Mouse (Mus musculus): Measurements from ENCODE around the gene Zfand3. TPM values are rescaled to one million over a fixed set of nuclear protein-coding genes. Genes with fewer than 3 reads are reported as not detected.

Zfand3 gene
- polyA plus RNA-seq, 1 experiment from 2014 or later, result 57.4 TPM

DNA sequence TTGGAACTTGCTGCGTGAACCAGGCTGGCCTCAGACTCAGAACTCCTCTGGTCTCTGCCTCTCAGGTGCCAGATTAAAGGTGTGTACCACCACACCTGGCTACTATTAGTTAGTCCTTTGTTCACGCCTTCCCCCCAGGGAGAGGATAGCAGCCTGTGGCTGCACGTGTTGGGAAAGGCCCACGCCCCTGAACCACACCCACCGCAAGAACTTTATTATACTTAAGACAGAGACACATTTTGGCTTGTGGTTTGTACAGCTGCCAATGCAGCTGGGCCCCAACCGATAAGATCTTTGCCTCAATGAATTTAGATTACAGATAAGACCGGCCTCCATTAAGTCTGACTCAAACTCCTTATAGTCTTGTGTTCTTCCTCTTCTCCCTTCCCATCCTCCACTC is 24.7 kb upstream of the Zfand3 start:
- no peak overlapping the region for H3K4me3 ChIP-seq (ENCODE audit: low read length)
- 62% methylated on average over 7 of the region's 7 CpGs for WGBS
- H3K9ac ChIP-seq (ENCODE audit: low read length), result no peak overlapping the region
- no peak overlapping the region for H3K27ac ChIP-seq (ENCODE audit: low read length)
- H3K4me1 ChIP-seq (replicated peaks; ENCODE audit: control insufficient read depth, insufficient read depth, low read length), result no peaks in the 10 kb centered on the region
- no peaks in the 10 kb centered on the region for H3K36me3 ChIP-seq (ENCODE audit: control insufficient read depth, insufficient read depth, low read length)
- no peak overlapping the region for H3K4me2 ChIP-seq (ENCODE audit: low read depth, low read length)
- no peak for ATAC-seq (ENCODE audit: low read depth)
- H3K9me3 ChIP-seq (ENCODE audit: control insufficient read depth, low read length), result 0 out of 2 replicates have a peak, but pooled peaks cover 4% of the 10 kb centered on the region
- no peaks in the 10 kb centered on the region for H3K27me3 ChIP-seq (ENCODE audit: control insufficient read depth, insufficient read depth, low read depth, low read length)

GRCm38 (mm10) chr17:29981568-29981967 is 23.0 kb upstream of the Zfand3 start:
- whole genome bisulfite sequencing, result 63% methylated on average over 8 of the region's 8 CpGs
- ATAC-seq (ENCODE audit: low read depth), result no peak
- no peak overlapping the region for H3K9ac ChIP-seq (ENCODE audit: low read length)

DNA sequence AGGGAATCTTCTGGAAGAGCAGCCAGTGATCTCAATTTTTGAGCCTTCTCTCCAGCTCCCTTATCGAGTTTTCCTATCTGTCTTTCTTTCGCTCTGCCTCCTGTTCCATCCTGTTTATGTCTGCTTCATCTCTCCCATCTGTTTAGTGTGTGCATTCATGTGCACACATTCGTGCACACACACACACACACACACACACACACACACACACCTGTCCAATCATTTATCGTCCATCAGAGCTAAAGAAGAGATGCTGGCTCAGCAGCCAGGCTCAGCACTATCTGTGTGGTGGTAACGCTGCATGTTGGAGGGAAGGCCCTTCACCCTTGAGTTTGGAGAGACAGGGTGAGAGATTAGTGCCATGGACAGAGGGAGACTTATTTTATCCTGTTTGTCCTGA is 21.3 kb upstream of the Zfand3 start:
- no peak overlapping the region for H3K9ac ChIP-seq (ENCODE audit: low read length)
- H3K4me3 ChIP-seq (ENCODE audit: low read length), result no peak overlapping the region
- 70% methylated on average over 5 of the region's 5 CpGs for WGBS
- H3K27me3 ChIP-seq (ENCODE audit: control insufficient read depth, insufficient read depth, low read depth, low read length), result no peaks in the 10 kb centered on the region
- ATAC-seq (ENCODE audit: low read depth), result no peak
- H3K4me2 ChIP-seq (ENCODE audit: low read depth, low read length), result no peak overlapping the region
- 0 out of 2 replicates have a peak, but pooled peaks cover 4% of the 10 kb centered on the region for H3K9me3 ChIP-seq (ENCODE audit: control insufficient read depth, low read length)
- no peak overlapping the region for H3K27ac ChIP-seq (ENCODE audit: low read length)
- no peaks in the 10 kb centered on the region for H3K36me3 ChIP-seq (ENCODE audit: control insufficient read depth, insufficient read depth, low read length)
- no peaks in the 10 kb centered on the region for H3K4me1 ChIP-seq (replicated peaks; ENCODE audit: control insufficient read depth, insufficient read depth, low read length)

More at GRCm38 (mm10) chr17:29981568-29981967, 23.0 kb upstream of the Zfand3 start:
- Histone ChIP-seq H3K27me3 (ENCODE audit: control insufficient read depth, insufficient read depth, low read depth, low read length) (no peaks in the 10 kb centered on the region), H3K4me1 (replicated peaks; ENCODE audit: control insufficient read depth, insufficient read depth, low read length) (no peaks in the 10 kb centered on the region), H3K4me2 (ENCODE audit: low read depth, low read length) (no peak overlapping the region), H3K9me3 (ENCODE audit: control insufficient read depth, low read length) (0 out of 2 replicates have a peak, but pooled peaks cover 4% of the 10 kb centered on the region), H3K27ac (ENCODE audit: low read length) (no peak overlapping the region), H3K36me3 (ENCODE audit: control insufficient read depth, insufficient read depth, low read length) (no peaks in the 10 kb centered on the region), H3K4me3 (ENCODE audit: low read length) (no peak overlapping the region)

DNA sequence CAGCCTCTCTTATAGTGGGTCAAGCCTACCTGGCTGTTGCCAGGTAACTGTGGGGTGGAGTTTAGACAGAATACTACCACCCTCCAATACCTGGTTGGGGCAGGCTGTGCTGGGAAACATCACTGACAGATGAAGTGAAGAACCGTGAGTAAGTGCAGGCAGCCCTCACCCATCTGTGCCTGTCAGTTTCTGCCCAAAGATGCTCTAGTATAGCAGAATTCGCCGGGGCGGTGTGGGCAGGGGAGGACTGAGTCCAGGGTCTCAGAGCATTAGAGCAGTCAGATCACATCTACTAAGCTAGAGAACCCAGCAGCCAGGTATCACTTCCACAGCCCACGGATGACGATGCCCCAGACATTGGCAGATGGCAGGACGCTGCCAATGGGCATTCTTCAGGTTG is 19.6 kb upstream of the Zfand3 start:
- Histone ChIP-seq H3K4me1 (replicated peaks; ENCODE audit: control insufficient read depth, insufficient read depth, low read length) (no peaks in the 10 kb centered on the region), H3K36me3 (ENCODE audit: control insufficient read depth, insufficient read depth, low read length) (no peaks in the 10 kb centered on the region), H3K27ac (ENCODE audit: low read length) (no peak overlapping the region), H3K4me2 (ENCODE audit: low read depth, low read length) (no peak overlapping the region), H3K9me3 (ENCODE audit: control insufficient read depth, low read length) (0 out of 2 replicates have a peak, but pooled peaks cover 6% of the 10 kb centered on the region), H3K9ac (ENCODE audit: low read length) (no peak overlapping the region), H3K4me3 (ENCODE audit: low read length) (no peak overlapping the region), H3K27me3 (ENCODE audit: control insufficient read depth, insufficient read depth, low read depth, low read length) (no peaks in the 10 kb centered on the region)
- whole genome bisulfite sequencing, result 71% methylated on average over 7 of the region's 7 CpGs
- ATAC-seq (ENCODE audit: low read depth), result no peak

DNA sequence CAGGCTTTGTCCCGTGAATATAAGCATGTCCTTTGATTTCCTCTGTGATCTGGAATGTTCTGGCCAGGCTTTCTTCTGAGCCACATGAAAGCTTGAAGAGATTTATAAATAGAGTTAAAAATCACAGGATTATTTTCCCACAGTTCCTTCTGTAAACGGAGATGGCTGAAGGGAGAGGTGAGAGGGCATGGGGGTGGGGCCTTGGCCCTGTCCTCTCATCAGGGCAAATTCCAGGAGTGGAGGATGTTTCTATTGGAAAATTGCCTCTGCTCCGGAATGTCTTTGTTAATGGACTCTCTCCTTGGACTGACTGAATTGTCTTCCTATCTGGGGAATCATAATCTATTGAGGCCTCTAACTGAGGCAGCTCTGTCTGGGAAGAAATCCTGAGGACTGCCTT is 19.0 kb upstream of the Zfand3 start:
- 0 out of 2 replicates have a peak, but pooled peaks cover 6% of the 10 kb centered on the region for H3K9me3 ChIP-seq (ENCODE audit: control insufficient read depth, low read length)
- no peak overlapping the region for H3K4me2 ChIP-seq (ENCODE audit: low read depth, low read length)
- H3K27ac ChIP-seq (ENCODE audit: low read length), result no peak overlapping the region
- no peaks in the 10 kb centered on the region for H3K27me3 ChIP-seq (ENCODE audit: control insufficient read depth, insufficient read depth, low read depth, low read length)
- WGBS, result 8% methylated on average over 3 of the region's 3 CpGs
- ATAC-seq (ENCODE audit: low read depth), result peak; percentile 72
- H3K4me3 ChIP-seq (ENCODE audit: low read length), result no peak overlapping the region
- no peaks in the 10 kb centered on the region for H3K4me1 ChIP-seq (replicated peaks; ENCODE audit: control insufficient read depth, insufficient read depth, low read length)
- no peak overlapping the region for H3K9ac ChIP-seq (ENCODE audit: low read length)
- no peaks in the 10 kb centered on the region for H3K36me3 ChIP-seq (ENCODE audit: control insufficient read depth, insufficient read depth, low read length)

- no peaks in the 10 kb centered on the region for H3K4me1 ChIP-seq (replicated peaks; ENCODE audit: control insufficient read depth, insufficient read depth, low read length)
- H3K27ac ChIP-seq (ENCODE audit: low read length), result no peak overlapping the region
- no peaks in the 10 kb centered on the region for H3K27me3 ChIP-seq (ENCODE audit: control insufficient read depth, insufficient read depth, low read depth, low read length)
- H3K9me3 ChIP-seq (ENCODE audit: control insufficient read depth, low read length), result 0 out of 2 replicates have a peak, but pooled peaks cover 2% of the 10 kb centered on the region
- no peak overlapping the region for H3K4me2 ChIP-seq (ENCODE audit: low read depth, low read length)
- no peak overlapping the region for H3K4me3 ChIP-seq (ENCODE audit: low read length)
- H3K9ac ChIP-seq (ENCODE audit: low read length), result no peak overlapping the region
- ATAC-seq (ENCODE audit: low read depth), result no peak
- no peaks in the 10 kb centered on the region for H3K36me3 ChIP-seq (ENCODE audit: control insufficient read depth, insufficient read depth, low read length)
- WGBS, result 12% methylated on average over 5 of the region's 5 CpGs
Measured at GRCm38 (mm10) chr17:29988141-29988540, 16.4 kb upstream of the Zfand3 start.

GRCm38 (mm10) chr17:29989653-29990052 is 14.9 kb upstream of the Zfand3 start:
- 0 out of 2 replicates have a peak, but pooled peaks cover 2% of the 10 kb centered on the region for H3K9me3 ChIP-seq (ENCODE audit: control insufficient read depth, low read length)
- no peaks in the 10 kb centered on the region for H3K4me1 ChIP-seq (replicated peaks; ENCODE audit: control insufficient read depth, insufficient read depth, low read length)
- no peak overlapping the region for H3K4me2 ChIP-seq (ENCODE audit: low read depth, low read length)
- WGBS, result 84% methylated on average over 5 of the region's 5 CpGs
- H3K36me3 ChIP-seq (ENCODE audit: control insufficient read depth, insufficient read depth, low read length), result no peaks in the 10 kb centered on the region
- no peaks in the 10 kb centered on the region for H3K27me3 ChIP-seq (ENCODE audit: control insufficient read depth, insufficient read depth, low read depth, low read length)
- H3K27ac ChIP-seq (ENCODE audit: low read length), result no peak overlapping the region
- no peak for ATAC-seq (ENCODE audit: low read depth)
- no peak overlapping the region for H3K9ac ChIP-seq (ENCODE audit: low read length)
- H3K4me3 ChIP-seq (ENCODE audit: low read length), result no peak overlapping the region

- H3K9ac ChIP-seq (ENCODE audit: low read length), result no peak overlapping the region
- H3K27me3 ChIP-seq (ENCODE audit: control insufficient read depth, insufficient read depth, low read depth, low read length), result no peaks in the 10 kb centered on the region
- H3K4me2 ChIP-seq (ENCODE audit: low read depth, low read length), result no peak overlapping the region
- H3K27ac ChIP-seq (ENCODE audit: low read length), result no peak overlapping the region
- ATAC-seq (ENCODE audit: low read depth), result no peak
- H3K36me3 ChIP-seq (ENCODE audit: control insufficient read depth, insufficient read depth, low read length), result no peaks in the 10 kb centered on the region
- H3K4me1 ChIP-seq (replicated peaks; ENCODE audit: control insufficient read depth, insufficient read depth, low read length), result no peaks in the 10 kb centered on the region
- H3K9me3 ChIP-seq (ENCODE audit: control insufficient read depth, low read length), result 0 out of 2 replicates have a peak, but pooled peaks cover 2% of the 10 kb centered on the region
- no peak overlapping the region for H3K4me3 ChIP-seq (ENCODE audit: low read length)
- WGBS, result 84% methylated on average over 3 of the region's 3 CpGs
Measured at GRCm38 (mm10) chr17:29990136-29990535, 14.4 kb upstream of the Zfand3 start.

DNA sequence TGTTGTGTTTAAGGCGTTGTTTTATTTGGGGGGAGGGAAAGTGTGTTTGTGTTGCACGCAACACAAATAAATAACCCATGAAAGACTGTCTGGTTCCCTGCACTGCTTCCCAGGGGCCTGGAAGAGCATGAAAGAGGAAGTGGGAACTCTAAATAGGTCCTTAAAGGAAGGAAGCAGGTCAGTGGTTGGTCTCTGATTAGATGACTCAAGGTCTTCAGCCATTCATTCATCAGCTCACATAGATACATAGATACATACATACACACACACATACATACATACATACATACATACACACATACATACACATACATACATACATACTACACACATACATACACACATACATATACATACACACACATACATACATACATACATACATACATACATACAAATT is 13.7 kb upstream of the Zfand3 start:
- H3K36me3 ChIP-seq (ENCODE audit: control insufficient read depth, insufficient read depth, low read length), result no peaks in the 10 kb centered on the region
- H3K4me1 ChIP-seq (replicated peaks; ENCODE audit: control insufficient read depth, insufficient read depth, low read length), result no peaks in the 10 kb centered on the region
- H3K4me3 ChIP-seq (ENCODE audit: low read length), result no peak overlapping the region
- no peak overlapping the region for H3K27ac ChIP-seq (ENCODE audit: low read length)
- no peak overlapping the region for H3K9ac ChIP-seq (ENCODE audit: low read length)
- no peak overlapping the region for H3K4me2 ChIP-seq (ENCODE audit: low read depth, low read length)
- WGBS, result 72% methylated on average over 2 of the region's 2 CpGs
- no peaks in the 10 kb centered on the region for H3K27me3 ChIP-seq (ENCODE audit: control insufficient read depth, insufficient read depth, low read depth, low read length)
- H3K9me3 ChIP-seq (ENCODE audit: control insufficient read depth, low read length), result 0 out of 2 replicates have a peak, but pooled peaks cover 2% of the 10 kb centered on the region
- ATAC-seq (ENCODE audit: low read depth), result no peak

DNA sequence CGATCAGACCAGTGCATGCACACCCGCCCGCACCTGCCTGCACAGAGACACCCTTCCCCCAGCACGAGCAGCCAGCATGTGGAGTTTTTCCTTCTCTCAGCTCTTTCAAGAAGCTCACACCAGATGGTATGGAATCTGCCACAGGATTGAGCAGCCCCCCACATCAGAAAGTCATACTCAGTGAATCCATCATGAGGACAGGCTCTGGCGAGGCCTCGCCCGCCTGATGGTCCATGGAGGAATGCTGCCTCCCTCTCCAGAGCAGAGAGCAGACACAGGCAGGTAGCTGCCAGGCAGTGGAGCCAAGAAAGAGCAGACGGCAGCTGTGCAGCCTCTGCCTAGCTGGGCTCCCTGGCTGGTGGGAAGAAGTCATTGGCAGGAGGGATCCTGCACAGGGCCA is 11.0 kb upstream of the Zfand3 start:
- no peaks in the 10 kb centered on the region for H3K27me3 ChIP-seq (ENCODE audit: control insufficient read depth, insufficient read depth, low read depth, low read length)
- H3K9me3 ChIP-seq (ENCODE audit: control insufficient read depth, low read length), result 0 out of 2 replicates have a peak, but pooled peaks cover 2% of the 10 kb centered on the region
- H3K4me1 ChIP-seq (replicated peaks; ENCODE audit: control insufficient read depth, insufficient read depth, low read length), result no peaks in the 10 kb centered on the region
- H3K4me3 ChIP-seq (ENCODE audit: low read length), result no peak overlapping the region
- no peaks in the 10 kb centered on the region for H3K36me3 ChIP-seq (ENCODE audit: control insufficient read depth, insufficient read depth, low read length)
- H3K27ac ChIP-seq (ENCODE audit: low read length), result no peak overlapping the region
- H3K9ac ChIP-seq (ENCODE audit: low read length), result no peak overlapping the region
- WGBS, result 68% methylated on average over 8 of the region's 8 CpGs
- ATAC-seq (ENCODE audit: low read depth), result no peak
- H3K4me2 ChIP-seq (ENCODE audit: low read depth, low read length), result no peak overlapping the region

Measured in lung, embryonic 16.5 days (tissue).